Mouse (Mus musculus) adrenal gland, adult 8-10 months (tissue): ENCODE measurements at regions not wholly inside any gene's neighbourhood (a gene's known extent, or its start where the extent isn't known, plus 50 kb on each side); places are given as distances from the start of the nearest gene placed in this dataset.

Experiments used
- DNase-seq: peaks from one replicate; pipeline ENCODE4 v3.0.0; 2022

DNA sequence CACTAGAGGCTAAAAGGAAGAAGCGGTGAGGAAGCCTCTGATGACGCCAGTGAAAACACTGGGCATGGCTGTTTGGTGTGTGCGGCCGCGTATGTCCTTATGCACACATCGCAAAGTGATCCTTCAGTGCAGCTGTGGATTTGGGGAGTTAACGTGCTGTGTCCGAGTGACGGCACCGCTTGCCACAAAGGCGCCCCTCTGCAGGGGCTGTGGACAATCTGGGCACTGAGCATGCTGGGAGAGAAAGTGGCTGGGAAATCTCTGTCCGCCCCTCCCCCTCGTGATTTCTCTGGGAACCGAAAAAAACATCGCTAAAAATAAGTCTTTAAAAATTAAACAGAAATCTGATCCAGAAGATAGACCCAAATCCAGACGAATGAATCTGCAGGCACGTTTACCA is 267.8 kb upstream of the Tbx3 start:
- no peak for DNase-seq

- no peak for DNase-seq
Observed at GRCm38 (mm10) chr5:119410966-119411365, 259.5 kb upstream of the Tbx3 start.

DNA sequence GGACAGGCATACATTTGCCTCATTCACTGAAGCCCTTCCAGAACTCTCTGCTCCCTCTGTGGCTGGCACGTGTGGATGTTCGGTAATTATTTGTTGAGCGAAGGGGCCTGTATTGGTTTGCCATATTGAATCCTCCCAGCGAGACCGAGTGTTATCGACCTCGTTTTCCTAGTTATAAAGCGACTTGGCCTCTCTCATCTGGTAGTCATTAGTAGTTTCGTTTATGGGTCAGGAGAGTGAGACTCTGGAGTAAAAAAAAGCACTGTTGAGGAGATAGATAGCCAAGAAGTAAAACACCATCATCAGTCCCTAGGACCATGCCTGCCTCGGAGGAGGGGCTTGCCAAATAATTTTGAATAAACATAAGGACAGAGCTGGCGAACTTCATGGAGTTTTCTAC is 254.6 kb upstream of the Tbx3 start:
- DNase-seq = no peak

DNA sequence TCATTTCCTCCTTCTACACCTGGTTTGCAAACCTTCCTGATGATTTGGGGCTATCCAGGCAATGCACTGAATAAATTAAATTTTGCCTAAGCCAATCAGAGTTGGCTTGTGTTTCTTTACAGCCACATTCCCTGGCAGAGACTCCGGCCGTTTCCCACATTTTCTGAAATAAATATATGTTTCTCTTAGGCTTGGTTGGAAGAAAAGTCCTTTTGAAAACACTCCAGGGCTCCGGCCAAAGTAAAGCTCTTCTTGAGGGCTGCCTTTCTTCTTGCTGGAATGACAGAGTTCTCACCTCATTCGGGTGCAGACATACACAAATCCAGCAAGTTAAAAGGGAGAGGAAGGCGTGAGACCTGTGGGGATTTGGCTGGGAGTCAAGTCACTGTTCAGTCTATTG is 252.0 kb upstream of the Tbx3 start:
- DNase-seq = no peak

- DNase-seq = no peak
Observed at GRCm38 (mm10) chr5:119427511-119428019, 242.9 kb upstream of the Tbx3 start.

DNA sequence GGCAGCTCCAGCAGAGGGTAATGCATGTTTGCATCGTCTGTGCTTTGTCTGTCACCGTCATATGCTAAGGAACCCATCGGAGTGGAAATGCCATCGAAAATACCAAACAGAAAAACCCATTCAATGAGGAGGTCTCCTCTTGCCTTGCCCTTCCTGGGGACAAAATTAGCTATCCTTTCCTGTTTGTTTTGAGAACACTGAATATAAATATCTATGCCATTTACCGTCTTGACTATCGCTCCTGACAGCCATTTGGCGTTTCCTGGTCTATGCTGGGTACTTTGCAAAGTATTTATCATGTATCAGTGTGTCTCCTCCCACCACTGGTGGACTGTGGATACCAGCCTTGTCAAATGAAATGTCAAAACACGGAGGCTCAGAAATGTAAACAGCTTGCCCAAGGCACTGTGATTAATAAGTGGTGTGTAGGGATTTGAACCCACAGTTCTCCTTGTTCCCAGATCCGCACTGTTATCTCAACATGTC is 239.2 kb upstream of the Tbx3 start:
- DNase-seq = no peak

GRCm38 (mm10) chr5:119434572-119434971 is 235.9 kb upstream of the Tbx3 start:
- DNase-seq = no peak

DNA sequence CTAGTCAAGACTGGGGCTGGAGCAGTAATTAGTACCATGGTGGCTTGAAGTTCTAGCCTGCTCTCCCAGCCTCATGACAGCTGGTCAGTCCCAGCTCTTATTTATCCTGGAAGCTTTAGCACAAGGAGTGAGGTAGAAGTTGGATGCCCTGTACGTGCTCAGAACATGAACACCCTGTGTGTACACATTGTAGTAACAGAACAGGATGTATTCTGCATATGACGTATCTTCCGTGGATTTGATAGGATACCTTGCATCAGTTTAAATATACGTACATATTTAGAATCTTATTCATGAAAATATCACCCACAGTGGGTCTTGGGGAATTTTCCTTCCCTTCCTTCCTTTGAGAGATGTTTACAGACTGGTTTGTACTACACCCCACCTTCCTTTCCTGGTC is 222.0 kb upstream of the Tbx3 start:
- no peak for DNase-seq

DNA sequence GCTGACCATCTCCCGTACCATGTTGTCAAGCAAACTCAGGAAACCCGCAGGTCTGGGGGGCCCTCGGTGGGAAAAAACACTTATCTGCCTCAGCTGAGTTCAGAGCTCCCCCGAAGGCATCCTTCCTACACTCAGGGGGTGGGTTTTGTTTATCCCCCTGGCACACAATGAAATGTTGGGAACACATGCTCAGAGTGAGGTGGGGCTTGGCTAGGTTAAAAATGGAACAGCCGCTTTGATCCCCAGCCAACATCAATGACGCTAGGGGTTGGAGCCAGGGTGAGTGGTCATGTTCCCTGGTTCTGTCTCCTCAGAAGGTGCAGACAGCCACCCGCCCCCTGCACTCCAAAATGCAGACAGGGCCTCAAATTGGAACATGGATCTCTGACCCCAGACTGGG is 221.3 kb upstream of the Tbx3 start:
- peak; percentile 52 for DNase-seq

- DNase-seq = no peak
Observed at GRCm38 (mm10) chr5:119459751-119460150, 210.7 kb upstream of the Tbx3 start.

- DNase-seq = no peak
Observed at GRCm38 (mm10) chr5:119462659-119463530, 207.6 kb upstream of the Tbx3 start.

- no peak for DNase-seq
Observed at GRCm38 (mm10) chr5:119464553-119464952, 205.9 kb upstream of the Tbx3 start.

- peak; percentile 82 for DNase-seq
Observed at GRCm38 (mm10) chr5:119467346-119468085, 203.0 kb upstream of the Tbx3 start.

GRCm38 (mm10) chr5:119477926-119478325 is 192.5 kb upstream of the Tbx3 start:
- DNase-seq = no peak

DNA sequence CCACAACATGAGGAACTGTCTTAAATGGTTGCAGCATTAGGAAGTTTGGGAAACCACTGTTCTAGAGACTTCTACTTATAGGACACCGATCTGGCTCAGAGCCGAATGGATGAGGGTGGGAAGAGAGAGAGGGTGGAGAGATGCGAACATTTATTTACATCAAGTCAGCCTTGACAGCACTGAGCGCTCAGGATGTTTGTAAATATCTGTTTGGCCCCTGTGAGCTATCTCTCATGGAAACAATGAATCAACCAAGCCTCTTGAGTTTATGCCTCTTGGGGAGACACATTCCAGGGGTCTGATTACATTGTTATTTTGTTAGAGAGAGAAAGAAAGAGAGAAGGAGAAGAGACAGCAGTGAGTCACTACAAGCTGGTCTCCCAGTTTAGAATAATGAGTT is 192.1 kb upstream of the Tbx3 start:
- no peak for DNase-seq

DNA sequence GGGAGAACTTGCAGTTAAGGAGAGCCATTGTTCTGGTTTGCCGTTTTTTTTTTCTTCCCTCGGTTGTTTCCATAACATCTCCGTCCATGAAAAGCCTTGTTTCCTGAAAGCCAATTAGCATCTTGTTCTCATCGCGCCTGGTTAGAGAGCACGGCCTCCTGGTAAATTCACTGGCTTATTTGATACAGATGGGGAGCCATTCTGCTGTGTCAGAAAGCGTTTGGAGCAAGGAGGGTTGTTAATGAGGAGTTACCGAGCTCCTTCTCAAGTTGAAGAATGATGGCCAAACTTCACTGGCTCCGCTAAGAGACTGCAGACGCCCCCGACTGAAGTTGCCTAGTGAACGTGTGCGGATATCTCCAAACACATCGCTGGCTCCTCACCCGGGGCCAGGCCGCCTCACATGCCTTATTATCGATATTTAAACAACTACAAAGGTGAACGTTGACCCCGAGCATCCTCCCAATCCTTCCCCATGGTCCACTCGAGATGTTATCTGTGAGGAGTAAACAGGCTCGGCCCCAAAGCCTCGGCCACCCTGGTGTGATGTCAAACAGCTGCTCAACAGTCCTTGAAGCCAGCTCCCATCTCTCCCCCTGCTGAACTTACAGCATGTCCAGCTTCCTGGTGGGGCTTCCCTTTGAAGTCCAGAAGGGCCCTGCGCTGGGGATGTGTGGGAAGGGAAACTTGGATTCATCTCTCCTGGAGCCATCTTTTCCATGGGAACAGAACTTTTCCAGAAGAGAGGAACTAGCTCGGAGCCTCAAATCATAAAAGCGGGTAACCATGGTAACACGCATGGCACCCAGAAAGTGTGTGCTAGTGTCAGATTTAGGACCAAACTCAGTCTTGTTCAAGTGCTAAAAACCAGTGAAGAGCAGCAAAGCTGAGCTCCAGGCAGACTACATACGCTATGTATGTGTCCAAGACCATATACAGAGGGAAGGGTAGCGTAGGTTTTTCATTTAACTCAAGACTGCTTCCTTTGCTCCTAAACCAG is 190.0 kb upstream of the Tbx3 start:
- DNase-seq = no peak

GRCm38 (mm10) chr5:119483706-119484105 is 186.8 kb upstream of the Tbx3 start:
- DNase-seq = peak; percentile 63

DNA sequence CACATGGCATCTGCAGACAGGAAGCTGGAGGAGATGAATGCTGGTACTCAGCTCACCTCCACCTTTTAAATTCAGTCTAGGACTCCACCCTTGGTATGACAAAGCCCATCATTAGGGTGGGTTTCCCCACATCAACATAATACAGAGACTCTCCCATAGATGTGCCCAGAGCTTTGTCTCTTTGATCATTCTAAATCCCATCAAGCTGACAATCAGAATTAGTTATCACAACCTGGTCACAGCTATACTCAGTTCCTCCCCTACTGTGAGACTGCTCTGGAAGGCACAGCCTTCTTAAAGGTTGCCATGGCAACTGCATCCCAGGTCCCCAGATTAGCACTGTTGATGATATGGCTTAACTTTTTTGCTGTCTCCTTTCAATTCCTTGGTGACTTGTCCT is 184.3 kb upstream of the Tbx3 start:
- no peak for DNase-seq

GRCm38 (mm10) chr5:119487184-119487583 is 183.3 kb upstream of the Tbx3 start:
- DNase-seq = no peak

DNA sequence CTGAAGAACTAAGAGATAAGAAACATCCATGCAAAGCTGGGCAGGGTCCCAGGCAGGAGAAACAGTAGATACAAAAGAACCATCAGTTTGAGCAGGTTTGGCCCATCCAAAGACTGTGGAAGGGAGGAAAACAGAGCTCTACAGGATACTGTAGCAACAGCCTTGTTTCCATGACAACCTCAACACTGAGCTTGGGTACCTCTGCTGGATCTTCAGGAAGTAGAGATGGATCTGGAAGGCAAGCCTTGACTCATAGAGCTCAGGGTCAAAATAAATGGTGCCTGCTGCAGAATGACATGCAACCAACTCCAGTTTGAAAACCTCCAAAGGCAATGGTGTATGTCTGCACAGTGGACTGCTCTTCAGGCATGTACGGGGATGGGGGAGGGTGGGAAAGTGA is 173.0 kb upstream of the Tbx3 start:
- no peak for DNase-seq

DNA sequence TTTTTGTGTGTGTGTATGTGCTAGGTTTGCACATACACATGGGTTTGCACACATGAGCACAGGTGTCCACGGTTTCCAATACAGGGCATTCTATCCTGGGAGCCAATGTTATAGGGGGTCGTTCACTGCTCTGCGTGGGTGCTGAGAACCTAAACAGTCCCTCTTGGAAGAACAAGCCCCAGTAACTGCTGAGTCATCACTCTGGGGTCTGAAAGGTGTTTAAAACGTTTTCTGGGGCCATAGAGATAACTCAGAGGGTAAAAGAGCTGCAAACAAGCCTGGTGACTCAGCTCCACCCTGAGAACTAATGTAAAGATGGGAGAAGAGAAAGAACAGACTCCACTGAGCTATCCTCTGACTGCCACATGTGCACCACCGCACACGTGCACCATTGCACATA is 172.0 kb upstream of the Tbx3 start:
- DNase-seq = no peak

GRCm38 (mm10) chr5:119507709-119508108 is 162.8 kb upstream of the Tbx3 start:
- DNase-seq = no peak
